Mouse (Mus musculus): ENCODE measurements around the gene AC129217.1.

The AC129217.1 gene

GRCm38 (mm10) chr19:8829660-8830059, at the start of gene AC129217.1:
Gene AC129217.1, plus strand, starts transcription at chr19:8829773.
- in situ Hi-C loops (cut with MboI, MseI) = loop anchor here in 1 of 2 experiments (25.0 kb wide), 1 partner anchor 1033 kb away; no protein-coding TSS in a partner anchor

GRCm38 (mm10) chr19:8786008-8786781, 43.4 kb upstream of the AC129217.1 start, which contains the start of gene Taf6l:
Gene Taf6l, minus strand, starts transcription at chr19:8786417.
- in situ Hi-C loops (cut with MboI, MseI) = no loop called here

- in situ Hi-C loops (cut with MboI, MseI) = no loop called here
These were observed 41.1 kb upstream of the AC129217.1 start for GRCm38 (mm10) chr19:8788521-8788920.

GRCm38 (mm10) chr19:8789171-8789570, 40.4 kb upstream of the AC129217.1 start:
- in situ Hi-C loops (cut with MboI, MseI) = no loop called here

GRCm38 (mm10) chr19:8790171-8790570, 39.4 kb upstream of the AC129217.1 start:
- in situ Hi-C loops (cut with MboI, MseI) = loop anchor here in 1 of 2 experiments (10.0 kb wide), 1 partner anchor 1195 kb away; the partner anchor contains the start of gene Fth1

- in situ Hi-C loops (cut with MboI, MseI) = loop anchor here in 1 of 2 experiments (10.0 kb wide), 1 partner anchor 1186 kb away; the partner anchor contains the start of gene Fth1
These were observed 31.2 kb upstream of the AC129217.1 start, which contains the start of gene Polr2g for GRCm38 (mm10) chr19:8798264-8798946. Gene Polr2g, minus strand, starts transcription at chr19:8798577.

- in situ Hi-C loops (cut with MboI, MseI) = loop anchor here in 1 of 2 experiments (10.0 kb wide), 1 partner anchor 1186 kb away; the partner anchor contains the start of gene Fth1
These were observed 30.6 kb upstream of the AC129217.1 start for GRCm38 (mm10) chr19:8798947-8799315.

- in situ Hi-C loops (cut with MboI, MseI) = loop anchor here in 1 of 2 experiments (10.0 kb wide), 1 partner anchor 1317 kb away; the partner anchor contains the start of gene Rtn3
These were observed 27.3 kb upstream of the AC129217.1 start, which contains the start of gene Zbtb3 for GRCm38 (mm10) chr19:8802130-8802821. Gene Zbtb3, plus strand, starts transcription at chr19:8802555.

GRCm38 (mm10) chr19:8803204-8803780, 26.3 kb upstream of the AC129217.1 start:
- in situ Hi-C loops (cut with MboI, MseI) = loop anchor here in 1 of 2 experiments (10.0 kb wide), 1 partner anchor 1318 kb away; the partner anchor contains the start of gene Rtn3

GRCm38 (mm10) chr19:8803879-8804660, 25.5 kb upstream of the AC129217.1 start:
- in situ Hi-C loops (cut with MboI, MseI) = loop anchor here in 1 of 2 experiments (10.0 kb wide), 1 partner anchor 1319 kb away; the partner anchor contains the start of gene Rtn3

GRCm38 (mm10) chr19:8806810-8807209, 22.8 kb upstream of the AC129217.1 start:
- in situ Hi-C loops (cut with MboI, MseI) = loop anchor here in 1 of 2 experiments (10.0 kb wide), 1 partner anchor 1322 kb away; the partner anchor contains the start of gene Rtn3

GRCm38 (mm10) chr19:8815812-8816211, 13.8 kb upstream of the AC129217.1 start:
- in situ Hi-C loops (cut with MboI, MseI) = loop anchor here in 1 of 2 experiments (5.0 to 10.0 kb wide), 2 partner anchors 81 to 1241 kb away; partner anchors contain the start of gene Ganab

GRCm38 (mm10) chr19:8817001-8817400, 12.6 kb upstream of the AC129217.1 start:
- in situ Hi-C loops (cut with MboI, MseI) = loop anchor here in 1 of 2 experiments (5.0 to 10.0 kb wide), 2 partner anchors 80 to 1242 kb away; partner anchors contain the start of gene Ganab

GRCm38 (mm10) chr19:8818301-8818798, 11.2 kb upstream of the AC129217.1 start:
- in situ Hi-C loops (cut with MboI, MseI) = loop anchor here in 1 of 2 experiments (5.0 to 10.0 kb wide), 2 partner anchors 79 to 1244 kb away; partner anchors contain the start of gene Ganab

- in situ Hi-C loops (cut with MboI, MseI) = loop anchor here in 1 of 2 experiments (5.0 to 10.0 kb wide), 2 partner anchors 78 to 1244 kb away; partner anchors contain the start of gene Ganab
These were observed 10.6 kb upstream of the AC129217.1 start, which contains the start of gene Ttc9c for GRCm38 (mm10) chr19:8818801-8819595. Gene Ttc9c, minus strand, starts transcription at chr19:8819333.

- in situ Hi-C loops (cut with MboI, MseI) = loop anchor here (5.0 to 10.0 kb wide), 2 partner anchors 77 to 1245 kb away; partner anchors contain the start of gene Ganab (in 2 of the 2)
These were observed 9.8 kb upstream of the AC129217.1 start, which contains the start of gene Hnrnpul2 for GRCm38 (mm10) chr19:8819596-8820423. Gene Hnrnpul2, plus strand, starts transcription at chr19:8820010.

GRCm38 (mm10) chr19:8820424-8820956, 9.1 kb upstream of the AC129217.1 start:
- in situ Hi-C loops (cut with MboI, MseI) = loop anchor here in 1 of 2 experiments (5.0 kb wide), 1 partner anchor 77 kb away; the partner anchor contains the start of gene Ganab

Measured in T-helper 17 cell (primary cell).